Mouse (Mus musculus) right cerebral cortex, postnatal 10 days (tissue): ENCODE data around the gene Olfr1378.

Experiments
- DNase-seq, 2 experiments: peaks; one replicate each; pipeline ENCODE4 v3.0.0; 2021; ENCODE audit warnings: low spot score in 2 of 2

Gene Olfr1378

DNA sequence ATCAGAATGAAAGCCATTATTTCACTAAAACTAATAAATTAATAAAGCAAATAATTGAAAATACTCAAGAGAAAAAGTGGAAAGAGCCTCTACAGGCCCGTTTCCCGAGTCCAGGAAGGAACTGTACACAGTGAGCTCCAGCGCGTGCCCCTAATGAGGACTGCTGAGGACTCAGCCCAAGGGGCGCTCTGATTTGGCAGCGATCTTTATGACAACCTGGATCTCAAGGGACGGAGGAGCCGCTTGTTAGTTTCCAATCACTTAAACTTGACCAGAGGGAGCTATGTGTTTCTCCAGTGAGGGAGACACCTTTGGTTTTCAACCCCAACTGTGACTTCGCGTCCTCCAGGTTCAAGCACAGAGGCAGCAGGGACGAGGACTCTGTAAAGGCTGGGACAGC lies at the start of gene Olfr1378:
Gene Olfr1378 (plus strand): TSS at position 301 of the 400 bp plus-strand sequence.
- no peak for DNase-seq

DNA sequence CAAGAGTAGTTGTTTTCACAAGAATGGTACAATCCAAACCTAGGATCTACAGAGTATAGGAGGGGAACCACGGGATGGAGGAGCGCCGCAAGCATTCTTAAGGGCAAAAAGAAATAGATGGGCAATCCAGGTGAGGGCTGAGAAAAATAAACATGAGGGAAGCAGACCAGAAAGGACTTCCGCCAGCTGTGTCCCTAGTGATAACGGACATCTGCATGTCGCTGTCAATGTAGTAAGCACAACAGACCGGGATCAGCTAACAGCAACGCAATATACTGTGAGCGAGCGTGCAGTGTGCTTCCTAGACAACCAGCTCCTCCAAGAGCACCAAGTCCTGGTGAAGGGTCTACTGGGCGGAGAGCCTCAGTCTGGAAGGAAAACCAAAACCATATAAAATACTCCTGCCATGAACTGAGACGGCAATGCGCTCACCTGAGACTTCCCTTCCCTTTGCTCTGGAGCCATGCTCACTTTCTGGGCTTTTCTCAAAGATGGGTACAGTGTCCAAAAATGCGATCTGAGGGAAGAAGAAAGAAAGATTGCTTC lies 35.8 kb upstream of the Olfr1378 start:
- DNase-seq: no peak

DNA sequence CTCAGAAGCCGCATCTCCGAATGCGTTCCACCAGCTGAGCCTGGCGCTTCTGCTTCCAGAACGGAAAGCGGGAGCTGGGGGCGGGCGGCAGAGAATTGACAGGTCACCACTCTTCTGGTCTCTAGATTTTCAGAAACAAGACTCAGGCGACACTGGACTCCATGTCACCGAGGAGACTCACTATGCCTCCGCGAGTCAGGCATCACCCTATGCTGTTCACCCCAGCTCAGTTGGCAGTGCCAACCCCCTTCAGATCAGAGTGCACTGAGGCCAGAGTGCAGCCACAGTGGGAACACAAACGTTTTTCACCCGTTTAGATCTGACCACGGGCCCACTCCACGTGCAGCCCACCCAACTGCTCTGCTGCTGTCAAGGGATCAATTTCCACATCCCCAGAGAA lies 35.3 kb upstream of the Olfr1378 start:
- DNase-seq: no peak

GRCm38 (mm10) chr11:50931451-50931866 lies 34.9 kb upstream of the Olfr1378 start, which contains the start of gene Zfp354b:
Gene Zfp354b (minus strand): TSS chr11:50931633.
- peak; percentile 90 to 95 for DNase-seq

DNA sequence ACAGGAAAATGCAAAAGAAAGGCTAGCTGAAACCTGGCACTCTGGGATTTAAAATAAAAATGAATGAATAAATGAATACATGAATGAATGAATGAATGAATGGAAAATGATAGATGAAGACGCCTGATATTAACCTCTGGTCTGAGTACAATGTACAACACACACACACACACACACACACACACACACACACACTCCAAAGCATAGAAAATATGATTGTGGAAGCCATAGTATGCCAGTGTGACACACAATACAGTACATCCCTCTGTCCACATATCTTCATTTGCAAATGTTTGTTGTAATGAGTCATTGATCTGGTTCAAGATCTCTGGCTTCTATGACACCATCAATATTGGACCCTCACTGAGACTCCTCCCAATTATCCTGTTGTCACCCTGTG lies 34.3 kb upstream of the Olfr1378 start:
- no peak for DNase-seq

- no peak for DNase-seq
Measured at GRCm38 (mm10) chr11:50938435-50938834, 27.9 kb upstream of the Olfr1378 start.

DNA sequence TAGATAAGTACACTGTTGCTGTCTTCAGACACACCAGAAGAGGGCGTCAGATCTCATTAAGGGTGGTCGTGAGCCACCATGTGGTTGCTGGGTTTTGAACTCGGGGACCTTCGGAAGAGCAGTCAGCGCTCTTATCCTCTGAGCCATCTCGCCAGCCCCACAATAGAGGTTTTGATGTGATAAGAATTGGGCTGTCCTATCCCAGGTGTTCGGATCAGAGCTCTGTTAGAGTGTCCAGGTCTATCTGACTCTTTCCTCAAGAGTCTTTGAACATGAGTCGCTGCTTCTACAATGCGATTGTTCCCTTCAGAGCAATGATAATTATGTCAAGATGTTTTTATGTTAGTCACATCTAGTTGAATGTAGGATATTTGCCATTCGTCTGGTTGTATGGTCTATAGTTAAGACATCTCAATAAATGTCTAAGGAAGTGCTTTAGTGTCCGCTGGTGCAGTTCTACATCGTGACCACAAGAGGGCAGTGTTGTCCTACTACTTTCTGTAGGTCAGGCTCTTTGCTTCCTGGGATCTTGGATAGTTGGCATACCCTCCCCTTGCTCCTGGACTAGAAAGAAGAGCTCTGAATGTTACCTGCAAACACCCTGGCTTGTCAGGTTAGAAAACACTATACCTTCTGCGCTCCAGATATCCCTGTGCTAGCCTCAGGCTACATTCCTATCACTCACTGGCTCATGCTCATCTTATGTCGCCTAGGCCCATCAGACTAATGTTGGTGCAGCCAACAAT lies 26.5 kb upstream of the Olfr1378 start:
- peak in 1 of 2 experiments; percentile 39 for DNase-seq

DNA sequence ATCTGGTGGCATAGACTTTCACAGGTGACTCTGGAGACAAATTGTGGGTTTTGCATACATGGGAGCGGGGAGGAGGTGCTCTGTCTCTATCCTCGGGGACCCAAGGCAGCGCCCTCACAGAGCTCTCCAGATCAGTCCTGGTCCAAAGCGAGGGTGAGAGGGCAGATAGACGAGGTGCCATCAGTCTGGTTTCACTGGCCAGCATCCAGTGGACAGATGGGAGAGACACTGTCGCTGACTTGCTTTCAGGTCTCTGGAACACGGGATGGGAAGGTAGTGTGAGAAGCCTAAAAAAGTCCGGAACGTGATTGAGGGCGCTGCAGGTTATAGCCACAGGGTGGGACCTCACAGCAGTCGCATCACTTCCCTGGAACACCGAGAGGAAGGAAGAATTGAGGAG lies 23.9 kb upstream of the Olfr1378 start:
- no peak for DNase-seq

- no peak for DNase-seq
Measured at GRCm38 (mm10) chr11:50943506-50943905, 22.8 kb upstream of the Olfr1378 start, which contains the start of gene 4933414I15Rik. Gene 4933414I15Rik (minus strand): TSS chr11:50943765.

GRCm38 (mm10) chr11:50952290-50952689 lies 14.0 kb upstream of the Olfr1378 start:
- DNase-seq: peak; percentile 32 to 34

DNA sequence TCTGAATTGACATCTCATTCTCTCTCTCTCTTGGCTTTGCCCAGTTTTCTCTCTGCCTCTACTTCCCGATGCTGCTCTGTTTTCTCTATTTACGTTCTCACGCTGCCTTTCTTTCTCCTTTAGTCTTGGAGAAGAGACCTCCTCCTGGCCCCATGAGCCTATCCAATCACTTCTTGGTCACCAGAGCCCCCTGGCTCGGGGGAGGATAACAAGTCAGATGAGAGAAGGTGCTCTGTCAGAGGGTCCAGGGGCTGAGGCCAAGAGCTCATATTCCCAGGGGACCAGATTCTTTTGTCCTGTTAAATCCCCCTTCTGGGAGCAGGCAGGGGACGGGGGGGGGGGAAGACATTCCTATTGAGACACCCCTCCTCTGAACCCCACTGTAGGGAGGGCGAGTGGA lies 12.7 kb upstream of the Olfr1378 start, which contains the start of gene Prop1:
Gene Prop1 (minus strand): TSS at position 101 of the 400 bp plus-strand sequence.
- DNase-seq: no peak

DNA sequence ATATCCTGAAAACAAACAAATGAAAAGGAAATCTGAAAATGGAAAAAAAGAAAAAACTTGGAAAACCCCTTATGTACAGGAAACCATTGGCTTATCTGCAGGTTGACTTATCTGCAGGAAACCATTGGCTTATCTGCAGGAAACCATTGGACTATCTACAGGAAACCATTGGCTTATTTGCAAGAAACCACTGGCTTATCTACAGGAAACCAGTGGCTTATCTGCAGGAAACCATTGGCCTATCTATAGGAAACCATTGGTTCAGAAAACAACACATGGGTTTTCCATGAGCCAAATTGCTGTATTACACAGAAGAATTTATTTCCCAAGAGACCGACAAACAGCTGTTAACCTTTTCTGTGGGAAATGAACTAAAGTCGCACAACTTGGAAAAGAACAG lies 1.4 kb upstream of the Olfr1378 start:
- no peak for DNase-seq

GRCm38 (mm10) chr11:50977216-50977615 lies 10.9 kb downstream of the Olfr1378 start:
- DNase-seq: no peak

GRCm38 (mm10) chr11:50981667-50982066 lies 15.3 kb downstream of the Olfr1378 start, which contains the start of gene Olfr1377:
Gene Olfr1377 (plus strand): TSS chr11:50981967.
- no peak for DNase-seq

- DNase-seq: no peak
Measured at GRCm38 (mm10) chr11:51003296-51003695, 37.0 kb downstream of the Olfr1378 start, which contains the start of gene Olfr51. Gene Olfr51 (plus strand): TSS chr11:51003596.

GRCm38 (mm10) chr11:51011821-51012220 lies 45.5 kb downstream of the Olfr1378 start:
- DNase-seq: no peak

DNA sequence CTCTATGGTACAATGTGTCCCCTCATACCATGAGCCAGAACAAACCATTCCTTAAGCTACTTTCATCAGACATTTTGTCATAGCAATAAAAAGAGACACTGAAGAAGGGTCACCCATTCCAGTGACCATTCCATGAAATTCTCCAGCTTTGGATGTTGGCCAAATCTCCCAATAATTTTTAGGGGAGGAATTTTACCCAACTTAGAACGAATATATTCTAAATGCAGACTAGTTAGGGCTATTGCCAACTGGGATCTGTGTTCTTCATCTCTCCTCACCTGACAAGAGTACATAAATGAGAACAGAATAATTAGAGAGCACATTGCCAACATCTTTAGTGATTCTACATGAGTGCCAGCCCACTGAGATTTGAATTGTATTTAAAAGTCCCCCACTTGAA lies 47.6 kb downstream of the Olfr1378 start, which contains the start of gene Olfr54:
Gene Olfr54 (plus strand): TSS at position 301 of the 400 bp plus-strand sequence.
- DNase-seq: no peak

- DNase-seq: no peak
Measured at GRCm38 (mm10) chr11:51016341-51016740, 50.0 kb downstream of the Olfr1378 start.
